Mouse (Mus musculus): ENCODE data around the gene Gm3095. TPM values are rescaled to one million over a fixed set of nuclear protein-coding genes. Genes with fewer than 3 reads are reported as not detected.
"Not testable (repeated sequence)": the region's sequence is repeated elsewhere in the genome, so short reads cannot be mapped to it uniquely, and the experiment has no call there.

The Gm3095 gene
- polyA plus RNA-seq (2015; fragmentation: Nextera tagmentation; extraction: Ambion mirVana) = not detected in 2 replicates

DNA sequence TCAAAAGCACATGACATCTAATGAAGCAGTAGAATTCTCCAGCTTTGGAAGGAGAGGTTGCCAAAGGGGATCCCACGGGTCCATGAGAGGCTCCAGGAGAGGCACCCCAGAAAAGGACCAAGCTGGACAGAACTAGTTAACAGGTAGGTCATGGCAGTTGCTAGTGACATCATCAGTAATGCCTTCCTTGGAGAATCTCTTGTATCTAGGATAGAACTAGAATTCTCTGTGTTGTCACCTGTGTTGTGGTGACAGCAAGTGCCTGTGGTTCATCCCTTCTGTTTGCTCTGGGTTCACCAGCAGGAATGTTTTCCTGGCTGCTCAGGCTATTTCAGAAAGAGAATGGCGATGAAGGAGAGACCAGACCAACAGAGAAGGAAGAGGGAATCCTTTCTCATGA lies at the start of gene Gm3095:
Gm3095 (plus strand) TSS at position 301 of the 400 bp plus-strand sequence.
- no CpG with 5 or more reads among the region's 2 CpGs for WGBS
- H3K9me3 ChIP-seq; ATAC-seq; H3K27ac ChIP-seq; H3K4me3 ChIP-seq (replicated peaks); H3K4me1 ChIP-seq (replicated peaks); H3K9ac ChIP-seq; H3K27me3 ChIP-seq (replicated peaks); H3K4me2 ChIP-seq (replicated peaks); H3K36me3 ChIP-seq: not testable (repeated sequence)

DNA sequence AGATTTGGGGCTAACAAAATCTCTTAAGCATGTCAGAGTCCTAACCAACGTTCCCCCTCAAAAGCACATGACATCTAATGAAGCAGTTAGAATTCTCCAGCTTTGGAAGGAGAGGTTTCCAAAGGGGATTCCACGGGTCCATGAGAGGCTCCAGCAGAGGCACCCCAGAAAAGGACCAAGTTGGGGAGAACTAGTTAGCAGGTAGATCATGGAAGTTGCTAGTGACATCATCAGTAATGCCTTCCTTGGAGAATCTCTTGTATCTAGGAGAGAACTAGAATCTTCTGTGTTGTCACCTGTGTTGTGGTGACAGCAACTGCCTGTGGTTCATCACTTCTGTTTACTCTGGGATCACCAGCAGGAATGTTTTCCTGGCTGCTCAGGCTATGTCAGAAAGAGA lies 31.9 kb upstream of the Gm3095 start, which contains the start of gene Gm3029:
Gm3029 (plus strand) TSS at position 301 of the 400 bp plus-strand sequence.
- ATAC-seq; H3K27me3 ChIP-seq (replicated peaks); H3K4me3 ChIP-seq (replicated peaks); H3K9ac ChIP-seq; H3K9me3 ChIP-seq; H3K36me3 ChIP-seq; H3K4me2 ChIP-seq (replicated peaks); H3K4me1 ChIP-seq (replicated peaks); H3K27ac ChIP-seq: not testable (repeated sequence)
- 86% methylated on average over 1 of the region's 2 CpGs for WGBS

DNA sequence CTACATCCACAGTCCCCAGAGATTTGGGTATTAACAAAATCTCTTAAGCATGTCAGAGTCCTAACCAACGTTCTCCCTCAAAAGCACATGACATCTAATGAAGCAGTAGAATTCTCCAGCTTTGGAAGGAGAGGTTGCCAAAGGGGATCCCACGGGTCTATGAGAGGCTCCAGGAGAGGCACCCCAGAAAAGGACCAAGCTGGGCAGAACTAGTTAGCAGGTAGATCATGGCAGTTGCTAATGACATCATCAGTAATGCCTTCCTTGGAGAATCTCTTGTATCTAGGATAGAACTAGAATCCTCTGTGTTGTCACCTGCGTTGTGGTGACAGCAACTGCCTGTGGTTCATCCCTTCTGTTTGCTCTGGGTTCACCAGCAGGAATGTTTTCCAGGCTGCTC lies 34.7 kb downstream of the Gm3095 start, which contains the start of gene Gm3099:
Gm3099 (plus strand) TSS at position 301 of the 400 bp plus-strand sequence.
- WGBS = 86% methylated on average over 1 of the region's 3 CpGs
- H3K9me3 ChIP-seq; H3K36me3 ChIP-seq; ATAC-seq; H3K27ac ChIP-seq; H3K27me3 ChIP-seq (replicated peaks); H3K4me2 ChIP-seq (replicated peaks); H3K4me3 ChIP-seq (replicated peaks); H3K9ac ChIP-seq; H3K4me1 ChIP-seq (replicated peaks): not testable (repeated sequence)

Other genes starting within 250 kb of the Gm3095 start
- gene Gm3002, start 153.5 kb upstream of the Gm3095 start, polyA plus RNA-seq (2015; fragmentation: Nextera tagmentation; extraction: Ambion mirVana) = 0.10 and 0.19 TPM in 2 replicates
- not detected in 2 replicates for gene Gm3033, start 117.3 kb upstream of the Gm3095 start, polyA plus RNA-seq (2015; fragmentation: Nextera tagmentation; extraction: Ambion mirVana)
- gene Gm2916, start 79.4 kb upstream of the Gm3095 start, polyA plus RNA-seq (2015; fragmentation: Nextera tagmentation; extraction: Ambion mirVana) = 0.11 TPM in 1 of 2 replicates, not detected in the other
- gene Gm3029, start 31.8 kb upstream of the Gm3095 start, polyA plus RNA-seq (2015; fragmentation: Nextera tagmentation; extraction: Ambion mirVana) = not detected in 2 replicates
- not detected in 2 replicates for gene Gm3099, start 34.8 kb downstream of the Gm3095 start, polyA plus RNA-seq (2015; fragmentation: Nextera tagmentation; extraction: Ambion mirVana)
- 0.18 TPM in 1 of 2 replicates, not detected in the other for gene Gm5796, start 60.4 kb downstream of the Gm3095 start, polyA plus RNA-seq (2015; fragmentation: Nextera tagmentation; extraction: Ambion mirVana)
- gene Gm3115, start 120.6 kb downstream of the Gm3095 start, polyA plus RNA-seq (2015; fragmentation: Nextera tagmentation; extraction: Ambion mirVana) = not detected in 2 replicates
- gene Gm8108, start 147.0 kb downstream of the Gm3095 start, polyA plus RNA-seq (2015; fragmentation: Nextera tagmentation; extraction: Ambion mirVana) = 0.21 and 0.62 TPM in 2 replicates
- not detected in 2 replicates for gene Gm3127, start 201.5 kb downstream of the Gm3095 start, polyA plus RNA-seq (2015; fragmentation: Nextera tagmentation; extraction: Ambion mirVana)
- 0.21 TPM in 1 of 2 replicates, not detected in the other for gene Gm2974, start 219.0 kb downstream of the Gm3095 start, polyA plus RNA-seq (2015; fragmentation: Nextera tagmentation; extraction: Ambion mirVana)